Mouse (Mus musculus): Measurements from ENCODE around the gene Hfe. TPM values are rescaled to one million over a fixed set of nuclear protein-coding genes. Genes with fewer than 3 reads are reported as not detected.

Hfe gene
- 3.2 and 11.1 TPM in 2 replicates for total RNA-seq (2014; rRNA removed)
- polyA plus RNA-seq (2015; fragmentation: Nextera tagmentation; extraction: Ambion mirVana), result 7.9 and 8.6 TPM in 2 replicates

DNA sequence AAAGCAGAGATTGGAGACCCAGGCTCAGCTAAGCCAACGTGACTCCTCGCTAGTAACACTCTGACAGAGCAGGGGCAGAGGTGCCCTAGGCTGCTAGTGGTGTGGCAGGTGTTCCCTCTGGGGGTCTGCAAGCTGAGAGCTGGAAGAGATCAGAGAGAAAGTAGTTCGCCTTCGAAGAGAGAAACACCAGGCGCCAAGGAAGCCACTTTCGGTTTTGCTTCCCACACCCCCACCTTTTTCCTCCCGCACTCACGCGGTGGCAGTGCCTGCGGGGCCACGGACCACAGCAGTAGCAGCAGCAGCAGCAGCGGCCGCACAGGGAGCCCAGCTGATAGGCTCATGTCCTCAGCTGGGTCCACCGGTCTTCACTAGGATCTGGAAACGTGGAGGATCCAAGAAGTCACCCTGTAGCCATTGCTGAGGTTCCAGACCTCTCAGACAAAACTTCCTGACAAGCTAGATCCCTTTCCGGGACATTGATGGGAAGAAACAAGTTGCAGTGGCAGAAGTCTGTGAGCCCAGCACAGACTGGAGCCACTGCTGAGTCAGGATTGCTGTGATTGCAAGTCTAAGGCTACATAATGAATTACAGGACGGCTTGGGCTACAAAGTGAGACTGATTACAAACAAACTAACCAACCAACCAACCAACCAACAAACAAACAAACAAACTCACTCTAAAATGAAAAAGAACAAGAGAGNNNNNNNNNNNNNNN, at the start of gene Hfe:
Gene Hfe, minus strand, starts transcription at position 481 of the 716 bp plus-strand sequence.
- H3K27ac ChIP-seq, result peak within 1 kb of the TSS; percentile 4; the same call in 1 of the 2 replicates

DNA sequence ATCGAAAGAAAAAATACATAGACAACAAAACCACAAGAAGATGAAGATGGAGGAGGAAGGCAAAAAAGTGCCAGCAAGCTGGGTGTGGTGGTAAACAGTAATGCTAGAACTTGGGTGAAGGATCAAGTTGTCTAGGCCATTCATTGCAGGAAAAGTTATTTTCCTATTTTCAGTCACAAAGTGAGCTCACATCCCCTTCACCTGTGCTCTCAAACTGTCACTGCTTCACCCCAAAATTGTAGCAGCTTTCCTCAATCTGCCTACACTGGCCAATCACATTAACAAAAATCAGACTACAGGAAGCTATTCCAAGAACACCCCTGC, 49.2 kb upstream of the Hfe start:
- DNase-seq (ENCODE audit: low spot score) (no peak), ATAC-seq (no peak)
- H3K4me3 ChIP-seq (ENCODE audit: low read length), result no peak overlapping the region
- peaks cover 6% of the 10 kb centered on the region for H3K4me1 ChIP-seq (ENCODE audit: insufficient read depth, low read length)
- H3K4me2 ChIP-seq (ENCODE audit: low read depth, low read length), result peak overlapping the region; percentile 84; the same call in 1 of the 2 replicates
- no peak overlapping the region for H3K27ac ChIP-seq
- H3K9me3 ChIP-seq (ENCODE audit: low read length), result no peaks in the 10 kb centered on the region
- no peaks in the 10 kb centered on the region for H3K36me3 ChIP-seq (ENCODE audit: insufficient read depth, low read length)
- WGBS, result 80% methylated on average over 1 of the region's 1 CpGs
- no peaks in the 10 kb centered on the region for H3K27me3 ChIP-seq (ENCODE audit: insufficient read depth, low read length)
- TF ChIP-seq CTCF (IDR thresholded peaks at IDR 0.05; ENCODE audit: low read depth), result no peak
- H3K9ac ChIP-seq (replicated peaks; ENCODE audit: low read length), result no peak overlapping the region

More for the DNA sequence above, at the start of gene Hfe:
- H3K27me3 ChIP-seq (ENCODE audit: insufficient read depth, low read length), result no peaks in the 10 kb centered on the region
- DNase-seq (ENCODE audit: low spot score) (peak; percentile 46), ATAC-seq (peak; percentile 74; the same call in 1 of the 2 replicates)
- H3K36me3 ChIP-seq (ENCODE audit: insufficient read depth, low read length), result no peaks in the 10 kb centered on the region
- 3% methylated on average over 17 of the region's 17 CpGs for WGBS
- TF ChIP-seq CTCF (IDR thresholded peaks at IDR 0.05; ENCODE audit: low read depth), result no peak
- H3K9ac ChIP-seq (replicated peaks; ENCODE audit: low read length), result peak within 1 kb of the TSS; percentile 45
- no peaks in the 10 kb centered on the region for H3K4me1 ChIP-seq (ENCODE audit: insufficient read depth, low read length)
- no peaks in the 10 kb centered on the region for H3K9me3 ChIP-seq (ENCODE audit: low read length)
- H3K4me3 ChIP-seq (ENCODE audit: low read length), result peak within 1 kb of the TSS; percentile 36
- H3K4me2 ChIP-seq (ENCODE audit: low read depth, low read length), result peak within 1 kb of the TSS; percentile 76

DNA sequence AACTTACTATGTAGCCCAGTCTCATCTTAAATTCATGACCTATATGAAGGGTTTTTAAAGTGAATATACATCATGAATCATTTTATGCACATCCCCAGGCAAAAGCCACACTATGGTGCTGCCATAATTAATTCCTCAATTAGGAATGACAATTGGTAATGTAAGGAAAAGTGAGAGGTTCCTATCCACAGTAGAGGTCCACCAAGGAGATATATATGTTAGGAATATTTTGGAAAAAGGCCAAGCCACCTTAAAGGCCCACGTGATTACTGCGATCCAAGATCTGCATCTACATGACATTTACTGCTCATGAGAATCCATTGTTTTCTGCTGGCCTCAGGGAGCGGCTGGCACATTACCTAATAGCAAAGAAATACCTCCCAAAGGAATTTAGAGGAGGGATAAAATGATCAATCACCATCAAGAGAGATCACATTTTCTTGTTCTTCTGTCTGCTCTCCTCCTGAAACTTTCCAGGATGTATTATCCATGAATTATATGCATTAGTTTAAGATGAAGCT, 48.7 kb upstream of the Hfe start:
- H3K9ac ChIP-seq (replicated peaks; ENCODE audit: low read length), result no peak overlapping the region
- DNase-seq (ENCODE audit: low spot score) (no peak), ATAC-seq (no peak)
- no peak overlapping the region for H3K27ac ChIP-seq
- no peak for TF ChIP-seq CTCF (IDR thresholded peaks at IDR 0.05; ENCODE audit: low read depth)
- no peaks in the 10 kb centered on the region for H3K9me3 ChIP-seq (ENCODE audit: low read length)
- H3K27me3 ChIP-seq (ENCODE audit: insufficient read depth, low read length), result no peaks in the 10 kb centered on the region
- no peak overlapping the region for H3K4me3 ChIP-seq (ENCODE audit: low read length)
- H3K4me2 ChIP-seq (ENCODE audit: low read depth, low read length), result no peak overlapping the region
- 66% methylated on average over 3 of the region's 3 CpGs for WGBS
- peaks cover 4% of the 10 kb centered on the region for H3K4me1 ChIP-seq (ENCODE audit: insufficient read depth, low read length)
- no peaks in the 10 kb centered on the region for H3K36me3 ChIP-seq (ENCODE audit: insufficient read depth, low read length)

DNA sequence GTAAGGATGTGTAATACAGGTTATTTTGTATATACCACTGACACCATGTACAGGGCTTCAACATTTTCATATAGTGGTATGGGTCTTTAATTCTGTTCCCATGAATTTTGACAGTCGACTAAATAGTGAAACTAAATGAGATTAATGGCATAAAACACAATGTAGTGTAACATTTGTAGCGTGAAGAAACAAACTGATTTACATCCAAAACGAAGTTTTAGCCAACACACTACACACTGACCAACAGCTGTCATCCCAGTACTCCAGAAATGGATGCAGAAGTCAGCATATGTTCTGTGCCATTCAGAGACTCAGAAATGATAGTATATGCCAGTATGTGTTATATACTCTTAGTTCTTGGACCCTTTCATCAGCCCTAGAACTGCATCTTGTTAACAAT, 47.3 kb upstream of the Hfe start:
- WGBS, result 40% methylated on average over 3 of the region's 3 CpGs
- Histone ChIP-seq H3K9ac (replicated peaks; ENCODE audit: low read length) (no peak overlapping the region), H3K4me2 (ENCODE audit: low read depth, low read length) (no peak overlapping the region), H3K4me3 (ENCODE audit: low read length) (no peak overlapping the region), H3K27me3 (ENCODE audit: insufficient read depth, low read length) (no peaks in the 10 kb centered on the region), H3K36me3 (ENCODE audit: insufficient read depth, low read length) (no peaks in the 10 kb centered on the region), H3K4me1 (ENCODE audit: insufficient read depth, low read length) (no peaks in the 10 kb centered on the region), H3K27ac (no peak overlapping the region), H3K9me3 (ENCODE audit: low read length) (no peaks in the 10 kb centered on the region)
- no peak for DNase-seq (ENCODE audit: low spot score)
- TF ChIP-seq CTCF (IDR thresholded peaks at IDR 0.05; ENCODE audit: low read depth), result no peak
- no peak for ATAC-seq

DNA sequence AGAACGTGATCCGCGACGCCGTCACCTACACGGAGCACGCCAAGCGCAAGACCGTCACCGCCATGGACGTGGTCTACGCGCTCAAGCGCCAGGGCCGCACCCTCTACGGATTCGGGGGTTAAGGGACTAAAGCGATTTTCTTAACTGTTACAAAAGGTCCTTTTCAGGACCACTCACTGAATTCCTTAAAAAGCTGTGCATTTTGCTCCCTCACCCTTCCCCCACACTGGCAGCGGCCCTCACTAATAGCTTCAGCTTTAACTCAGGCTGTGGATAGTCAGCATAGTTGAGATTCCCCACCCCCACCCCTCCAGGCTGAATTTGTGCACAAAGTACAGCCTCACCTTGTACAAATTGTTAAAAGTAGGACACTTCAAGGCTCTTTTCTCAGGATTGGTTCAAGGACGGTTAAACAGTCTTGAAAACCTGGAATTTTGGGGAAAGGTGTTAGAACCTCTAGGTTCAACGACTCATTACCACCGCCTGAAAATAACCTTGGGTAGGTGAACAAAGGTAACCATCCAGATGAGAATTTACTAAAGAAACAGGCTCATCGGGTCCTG, 46.6 kb upstream of the Hfe start:
- Histone ChIP-seq H3K9me3 (ENCODE audit: low read length) (no peaks in the 10 kb centered on the region), H3K36me3 (ENCODE audit: insufficient read depth, low read length) (no peaks in the 10 kb centered on the region), H3K4me3 (ENCODE audit: low read length) (peak overlapping the region; percentile 37), H3K4me1 (ENCODE audit: insufficient read depth, low read length) (no peaks in the 10 kb centered on the region), H3K9ac (replicated peaks; ENCODE audit: low read length) (peak overlapping the region; percentile 9; the same call in 1 of the 2 replicates), H3K27me3 (ENCODE audit: insufficient read depth, low read length) (no peaks in the 10 kb centered on the region), H3K4me2 (ENCODE audit: low read depth, low read length) (peak overlapping the region; percentile 50), H3K27ac (peak overlapping the region; percentile 80)
- ATAC-seq (no peak; the same call in 1 of the 2 replicates), DNase-seq (ENCODE audit: low spot score) (peak; percentile 33)
- no peak for TF ChIP-seq CTCF (IDR thresholded peaks at IDR 0.05; ENCODE audit: low read depth)
- WGBS, result 1% methylated on average over 16 of the region's 23 CpGs

DNA sequence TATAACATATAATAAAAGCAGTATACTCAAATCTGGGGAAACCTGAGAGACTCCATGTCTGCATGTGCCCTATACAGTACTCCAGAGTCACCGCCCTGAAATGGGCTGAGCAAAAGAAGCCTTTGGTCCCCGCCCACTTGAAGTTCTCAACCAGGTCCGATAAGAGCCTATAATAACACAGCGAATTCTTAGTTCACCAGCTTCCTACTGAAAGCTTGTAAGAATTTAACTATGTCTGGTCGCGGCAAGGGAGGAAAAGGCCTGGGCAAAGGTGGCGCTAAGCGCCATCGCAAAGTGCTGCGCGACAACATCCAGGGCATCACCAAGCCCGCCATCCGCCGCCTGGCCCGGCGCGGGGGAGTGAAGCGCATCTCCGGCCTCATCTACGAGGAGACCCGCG, 46.1 kb upstream of the Hfe start, which contains the start of gene Hist1h4b:
Gene Hist1h4b, plus strand, starts transcription at position 224 of the 400 bp plus-strand sequence.
- Histone ChIP-seq H3K27ac (peak within 1 kb of the TSS; percentile 80), H3K9me3 (ENCODE audit: low read length) (no peaks in the 10 kb centered on the region), H3K9ac (replicated peaks; ENCODE audit: low read length) (peak within 1 kb of the TSS; percentile 9; the same call in 1 of the 2 replicates), H3K4me1 (ENCODE audit: insufficient read depth, low read length) (no peaks in the 10 kb centered on the region), H3K4me2 (ENCODE audit: low read depth, low read length) (peak within 1 kb of the TSS; percentile 50), H3K27me3 (ENCODE audit: insufficient read depth, low read length) (no peaks in the 10 kb centered on the region), H3K36me3 (ENCODE audit: insufficient read depth, low read length) (no peaks in the 10 kb centered on the region), H3K4me3 (ENCODE audit: low read length) (peak within 1 kb of the TSS; percentile 37)
- no peak for TF ChIP-seq CTCF (IDR thresholded peaks at IDR 0.05; ENCODE audit: low read depth)
- ATAC-seq (peak; percentile 75), DNase-seq (ENCODE audit: low spot score) (peak; percentile 95)
- 0% methylated on average over 13 of the region's 22 CpGs for WGBS
